ENCODE assay signal across 16 mouse cellular contexts in the genomic region with DNA sequence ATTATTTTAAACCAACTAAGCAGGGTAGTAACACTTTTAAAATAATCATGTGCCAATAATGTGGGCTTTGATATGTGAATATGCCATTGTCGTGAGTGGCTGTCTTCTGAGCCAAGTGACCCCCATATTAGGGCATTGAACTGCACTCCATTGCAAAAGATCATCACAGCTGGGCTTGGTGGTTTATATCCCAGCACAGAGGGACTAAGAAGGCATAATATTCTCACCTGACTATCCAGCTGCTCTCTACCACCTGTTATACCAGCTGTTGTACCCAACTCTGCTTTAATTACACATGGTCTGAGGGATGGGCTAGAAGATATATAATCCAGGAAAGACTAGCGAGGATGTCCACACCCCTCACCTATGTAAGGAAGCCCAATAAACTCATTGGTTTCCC.
"Had no signal": no experiment of that assay in that cellular context is flagged by ENCODE, and none has a peak within 500 bp of the region (broad histone marks: within the 10 kb centered on the region; RNA-seq: fewer than 3 reads in every experiment).

No protein-coding gene starts in this region.

- H3K9me3 ChIP-seq: neural tube, embryonic 13.5 days; neural tube, embryonic 15.5 days; stomach, embryonic 15.5 days had no signal

- H3K9ac ChIP-seq: neural tube, embryonic 13.5 days; neural tube, embryonic 15.5 days; stomach, embryonic 15.5 days had no signal

- H3K4me1 ChIP-seq: stomach, embryonic 15.5 days had no signal

- H3K27me3 ChIP-seq: neural tube, embryonic 13.5 days; neural tube, embryonic 15.5 days; stomach, embryonic 15.5 days had no signal

- H3K4me3 ChIP-seq: neural tube, embryonic 13.5 days; neural tube, embryonic 15.5 days; stomach, embryonic 15.5 days had no signal

- H3K27ac ChIP-seq: neural tube, embryonic 13.5 days; neural tube, embryonic 15.5 days; stomach, embryonic 15.5 days; stomach, postnatal 0 days had no signal

- H3K4me2 ChIP-seq: neural tube, embryonic 13.5 days; neural tube, embryonic 15.5 days; stomach, embryonic 15.5 days had no signal

- H3K36me3 ChIP-seq: neural tube, embryonic 13.5 days; neural tube, embryonic 15.5 days; stomach, embryonic 15.5 days had no signal

- DNase-seq: retina, postnatal 1 day; right cerebral cortex, adult 18-20 months; right cerebral cortex, postnatal 14 days; right cerebral cortex, postnatal 25 days; right cerebral cortex, postnatal 4 days; spleen, adult 18-20 months; thymus, adult 18-20 months; thymus, adult 2 months; thymus, postnatal 14 days; thymus, postnatal 25 days; thymus, postnatal 36 days; thymus, postnatal 4 days had no signal
